Mouse (Mus musculus) liver, adult 2 months (tissue): ENCODE measurements around the gene Slc50a1.

Experiments
- CTCF ChIP-seq: fragments of 200-500 bp; IDR thresholded peaks from 2 replicates; pipeline ENCODE4 v1.5.1; 2011; ENCODE audit warnings: low read depth, low read length, control low read depth
- POLR2A ChIP-seq: fragments of 200-500 bp; IDR thresholded peaks from 2 replicates; pipeline ENCODE4 v1.6.1; 2011; ENCODE audit warnings: low read length, control low read depth; ENCODE audit not compliant: insufficient read depth; ENCODE audit errors: extremely low read depth

DNA sequence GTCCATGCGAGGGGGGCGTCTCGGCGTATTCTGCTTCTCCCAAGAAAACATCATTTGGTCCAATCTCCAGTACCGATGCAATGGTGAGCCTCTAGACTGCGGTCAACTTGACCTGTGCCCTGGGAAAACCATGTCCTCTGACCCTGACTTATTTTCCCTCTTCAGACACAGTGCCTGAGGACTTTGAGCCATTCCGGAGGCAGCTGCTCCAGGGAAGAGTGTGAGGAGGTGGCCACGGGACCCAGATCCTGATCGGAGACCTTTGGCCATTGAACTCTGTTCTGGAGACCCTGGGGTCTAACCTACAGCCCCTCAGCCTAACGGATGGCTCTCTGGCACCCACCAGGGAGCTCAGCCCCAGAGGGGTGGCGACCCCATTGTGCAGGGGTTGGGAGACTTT lies 44.0 kb downstream of the Slc50a1 start:
- no peak for TF ChIP-seq POLR2A
- TF ChIP-seq CTCF = no peak
